21 mouse cellular contexts compared by ENCODE assay signal in genomic region chr10:37495467-37495866, GRCm38 (mm10).
"Had no signal": no experiment of that assay in that cellular context is flagged by ENCODE, and none has a peak within 500 bp of the region (broad histone marks: within the 10 kb centered on the region; RNA-seq: fewer than 3 reads in every experiment).

No protein-coding gene starts in this region.

- H3K9me3 ChIP-seq: limb, embryonic 12.5 days; limb, embryonic 15.5 days; megakaryocyte, embryonic 14.5 days; midbrain, embryonic 10.5 days; midbrain, embryonic 15.5 days; neural tube, embryonic 13.5 days; stomach, embryonic 15.5 days had no signal

- H3K4me1 ChIP-seq: limb, embryonic 12.5 days; limb, embryonic 15.5 days; megakaryocyte, embryonic 14.5 days; midbrain, embryonic 15.5 days; neural tube, embryonic 13.5 days; stomach, embryonic 15.5 days had no signal

- H3K4me2 ChIP-seq: limb, embryonic 12.5 days; limb, embryonic 15.5 days; liver, embryonic 11.5 days; lung, embryonic 14.5 days; midbrain, embryonic 15.5 days; neural tube, embryonic 13.5 days; stomach, embryonic 15.5 days had no signal

- H3K27ac ChIP-seq: left cerebral cortex, adult 2 months; limb, embryonic 12.5 days; limb, embryonic 15.5 days; liver, embryonic 14.5 days; midbrain, embryonic 10.5 days; midbrain, embryonic 15.5 days; neural tube, embryonic 13.5 days; stomach, embryonic 15.5 days had no signal

- ATAC-seq: liver, postnatal 0 days; lung, postnatal 0 days; midbrain, embryonic 15.5 days had no signal

- DNase-seq: kidney, adult 8-10 months; kidney, postnatal 25 days; layer of hippocampus, postnatal 36 days; liver, postnatal 0 days; lung, embryonic 14.5 days; lung, postnatal 36 days; retina, postnatal 1 day; right cerebral cortex, postnatal 25 days; spleen, adult 18-20 months; thymus, postnatal 36 days had no signal

- H3K36me3 ChIP-seq: limb, embryonic 12.5 days; limb, embryonic 15.5 days; midbrain, embryonic 10.5 days; midbrain, embryonic 15.5 days; neural tube, embryonic 13.5 days; stomach, embryonic 15.5 days had no signal

- H3K4me3 ChIP-seq: left cerebral cortex, adult 2 months; limb, embryonic 12.5 days; limb, embryonic 15.5 days; megakaryocyte, embryonic 14.5 days; midbrain, embryonic 10.5 days; midbrain, embryonic 15.5 days; neural tube, embryonic 13.5 days; stomach, embryonic 15.5 days had no signal

- H3K9ac ChIP-seq: limb, embryonic 12.5 days; limb, embryonic 15.5 days; liver, embryonic 14.5 days; liver, postnatal 0 days; lung, embryonic 14.5 days; midbrain, embryonic 15.5 days; neural tube, embryonic 13.5 days; stomach, embryonic 15.5 days had no signal

- H3K27me3 ChIP-seq: limb, embryonic 12.5 days; limb, embryonic 15.5 days; megakaryocyte, embryonic 14.5 days; midbrain, embryonic 15.5 days; neural tube, embryonic 13.5 days; stomach, embryonic 15.5 days had no signal
